Mouse (Mus musculus) adrenal gland, postnatal 4 days (tissue): ENCODE data around the gene Cldn22. TPM values are rescaled to one million over a fixed set of nuclear protein-coding genes. Genes with fewer than 3 reads are reported as not detected.

ENCODE experiments used
- DNase-seq, 2 experiments: peaks; one replicate each; pipeline ENCODE4 v3.0.0; 2021 to 2022; ENCODE audit warnings: low spot score in 2 of 2, mixed read lengths in 2 of 2
- total RNA-seq, 2 experiments: library from RNA; stranded (reverse); gene quantifications; 2 replicates each; pipeline ENCODE4 v1.2.3; 2021

Gene Cldn22
- total RNA-seq, 2 experiments from 2014 or later, result not detected

DNA sequence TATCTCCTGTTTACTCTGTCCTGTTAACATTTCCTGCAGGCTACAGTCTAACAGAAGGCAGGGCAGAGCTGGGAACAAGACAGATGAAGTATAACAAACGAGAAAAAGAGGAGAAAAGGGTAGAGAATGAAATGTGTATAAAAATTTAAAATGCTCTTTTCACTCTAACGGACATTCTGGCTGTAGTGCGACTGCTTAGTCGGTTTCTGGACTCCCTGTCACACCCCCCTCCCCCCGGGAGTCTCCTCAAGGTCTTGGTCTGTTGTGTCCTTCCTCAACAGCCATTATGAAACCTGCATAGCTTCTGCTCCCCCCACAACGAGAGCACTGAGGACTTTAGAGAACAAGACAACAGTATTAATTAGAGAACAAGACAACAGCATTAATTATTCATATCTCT, 8.3 kb downstream of the Cldn22 start:
- DNase-seq, result peak in 1 of 2 experiments; percentile 35

DNA sequence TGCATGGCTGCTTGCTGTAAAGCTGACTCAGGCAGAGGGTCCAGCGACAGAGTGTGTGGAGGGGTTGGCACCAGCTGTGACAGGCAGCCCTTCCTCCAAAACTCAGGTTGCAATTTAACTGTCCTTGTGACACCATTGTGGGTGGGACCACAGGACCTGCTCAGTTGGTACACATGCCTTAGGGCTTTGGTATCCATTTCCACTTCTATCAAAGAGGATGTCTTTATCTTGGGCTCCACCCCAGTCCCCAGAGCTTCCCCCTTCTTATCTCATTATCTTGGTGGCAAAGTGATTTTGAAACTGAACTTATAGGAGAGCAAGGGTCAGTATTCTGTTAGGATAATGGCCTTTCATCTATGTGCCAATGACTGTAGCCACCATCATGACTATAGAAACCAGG, 9.7 kb downstream of the Cldn22 start:
- DNase-seq, result no peak

DNA sequence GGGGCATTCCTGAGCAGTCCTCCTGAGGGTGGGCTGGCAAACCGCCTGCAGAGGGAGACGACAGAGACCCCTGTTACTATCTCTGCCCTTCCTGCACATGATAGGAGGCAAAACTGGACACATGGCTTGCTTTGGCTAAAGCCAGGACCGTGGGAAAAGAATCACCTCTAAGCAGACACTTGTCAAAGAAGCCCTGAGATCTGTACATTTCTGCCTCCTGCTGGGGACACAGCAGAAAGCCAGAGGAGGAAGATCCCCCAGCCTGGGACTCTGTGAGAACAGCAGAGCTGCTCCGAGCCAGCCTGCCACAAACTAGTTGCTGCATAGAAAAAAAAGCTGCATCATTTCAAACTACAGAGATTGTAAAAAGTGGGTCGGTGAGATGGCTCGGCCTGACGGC, 18.8 kb downstream of the Cldn22 start:
- no peak for DNase-seq

DNA sequence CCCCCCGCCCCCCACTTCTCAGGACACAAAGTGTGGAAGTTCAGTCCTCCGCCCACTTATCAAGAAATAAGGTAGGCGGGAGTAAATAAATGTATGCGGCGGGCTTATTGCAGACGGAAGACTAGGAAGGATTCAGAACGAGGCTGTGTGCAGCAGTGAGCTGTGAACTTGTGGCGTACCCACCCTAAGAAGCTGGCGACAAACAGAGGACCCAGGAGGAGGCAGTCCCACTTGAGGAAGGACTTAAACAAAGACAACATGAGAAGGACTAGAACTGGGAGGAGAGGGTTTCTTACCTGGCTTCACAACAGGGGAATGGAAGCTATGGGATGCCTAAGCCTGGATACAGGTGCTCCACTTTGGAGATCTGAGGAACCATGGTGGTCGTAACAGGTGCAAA, 19.4 kb downstream of the Cldn22 start:
- no peak for DNase-seq

DNA sequence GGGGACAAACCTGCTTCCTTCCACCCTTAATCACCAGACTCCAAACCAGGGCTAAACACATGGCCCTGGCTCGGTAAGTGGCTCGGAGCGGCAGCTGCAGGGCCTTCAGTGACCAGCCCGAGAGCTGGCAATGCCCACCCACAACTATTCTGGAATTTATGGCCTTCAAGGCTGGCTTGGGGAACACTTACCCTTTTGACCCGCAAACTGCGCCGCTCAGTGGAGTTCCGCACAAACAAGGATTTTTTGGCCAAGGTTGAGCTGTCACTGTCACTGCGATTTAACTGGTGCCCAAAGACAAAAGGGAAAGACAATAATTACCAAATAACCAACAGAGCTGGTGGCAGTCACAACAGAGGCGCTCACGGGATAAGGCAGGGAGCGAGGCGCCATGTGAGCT, 21.7 kb downstream of the Cldn22 start:
- DNase-seq, result no peak

DNA sequence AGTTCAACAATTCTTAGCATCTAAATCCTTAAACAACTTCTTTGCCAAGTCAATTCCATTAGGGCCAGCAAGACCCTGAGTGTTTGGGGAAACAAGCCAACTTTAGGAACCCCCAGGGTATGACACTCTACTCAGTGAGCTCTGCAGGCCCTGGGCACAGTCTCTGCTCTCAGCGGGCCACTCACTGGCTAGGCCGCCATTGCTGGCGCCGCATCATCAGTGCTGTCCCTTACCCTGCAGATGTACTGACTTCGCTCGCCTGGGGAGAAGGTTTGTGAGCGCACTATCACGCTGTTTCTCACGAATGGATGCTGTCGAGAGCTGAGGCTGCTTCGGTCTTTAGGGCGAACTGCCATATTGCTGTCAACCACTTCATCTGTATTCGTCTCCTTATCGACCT, 22.9 kb downstream of the Cldn22 start:
- DNase-seq, result no peak

DNA sequence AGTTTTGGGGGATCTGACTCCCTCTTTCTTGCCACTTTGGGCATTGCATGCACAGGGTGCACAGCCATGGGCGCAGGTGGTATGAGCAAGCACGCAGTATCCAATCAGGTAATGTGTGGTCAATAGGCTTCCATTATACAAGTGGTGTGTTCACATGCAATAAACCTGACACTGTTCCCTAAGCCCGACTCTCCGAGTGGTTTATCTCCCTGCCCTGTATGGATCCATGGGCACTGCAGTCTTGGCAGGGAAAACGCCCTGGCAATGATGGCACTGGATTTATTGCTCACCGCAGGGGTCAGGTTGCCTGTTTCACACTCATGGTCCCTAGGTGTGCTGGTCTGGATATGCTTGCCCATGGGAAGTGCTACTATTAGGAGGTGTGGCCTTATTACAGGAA, 23.6 kb downstream of the Cldn22 start:
- DNase-seq, result no peak

DNA sequence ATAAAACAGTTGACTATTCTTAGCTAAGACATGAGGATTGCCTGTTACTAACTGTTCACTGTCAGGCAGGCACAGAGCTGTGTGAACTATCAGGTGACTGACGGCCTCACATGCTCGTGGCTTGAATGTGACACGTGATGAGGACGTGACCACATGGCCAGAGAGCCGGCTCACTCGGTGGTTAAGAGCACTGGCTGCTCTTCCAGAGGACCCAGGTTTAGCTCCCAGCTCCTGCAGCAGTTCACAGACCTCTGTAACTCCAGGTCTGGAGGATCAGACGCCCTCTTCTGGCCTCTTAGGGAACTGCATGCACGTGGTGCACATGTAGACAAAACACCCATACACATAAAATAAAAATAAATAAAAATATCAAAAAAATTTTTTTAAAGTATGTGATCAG, 25.6 kb downstream of the Cldn22 start:
- no peak for DNase-seq

DNA sequence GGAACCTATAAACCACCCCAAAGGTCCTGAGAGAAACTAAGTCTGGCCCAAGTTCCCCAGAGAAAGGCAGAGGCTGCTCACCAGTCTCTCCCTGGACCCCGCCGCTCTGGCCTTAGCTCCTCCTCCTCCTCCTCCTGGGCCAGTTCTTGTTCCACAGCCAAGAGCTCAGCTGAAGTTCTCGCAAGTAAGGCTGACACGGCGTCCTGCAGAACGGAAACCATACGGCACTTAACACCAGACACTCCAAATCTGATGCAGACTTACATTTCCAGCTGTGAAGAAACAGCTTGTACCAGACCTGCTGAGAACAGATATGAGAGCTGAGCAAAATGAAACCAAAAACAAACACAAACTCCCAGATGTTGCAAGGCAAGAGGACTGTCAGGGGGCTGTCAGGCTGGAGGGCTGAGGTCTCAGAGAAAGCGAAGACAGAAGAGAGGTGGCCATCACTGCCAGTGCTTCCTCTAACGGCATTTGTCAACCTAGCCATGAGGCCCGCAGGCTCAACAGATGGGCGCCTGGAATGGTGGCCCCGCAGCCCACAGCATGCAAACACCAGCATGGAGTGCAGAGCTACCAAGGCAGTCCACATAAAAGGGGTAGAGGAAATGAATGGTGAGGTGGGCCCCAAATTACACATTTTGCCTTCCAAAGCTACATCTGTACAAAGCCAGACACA, 27.7 kb downstream of the Cldn22 start:
- no peak for DNase-seq

DNA sequence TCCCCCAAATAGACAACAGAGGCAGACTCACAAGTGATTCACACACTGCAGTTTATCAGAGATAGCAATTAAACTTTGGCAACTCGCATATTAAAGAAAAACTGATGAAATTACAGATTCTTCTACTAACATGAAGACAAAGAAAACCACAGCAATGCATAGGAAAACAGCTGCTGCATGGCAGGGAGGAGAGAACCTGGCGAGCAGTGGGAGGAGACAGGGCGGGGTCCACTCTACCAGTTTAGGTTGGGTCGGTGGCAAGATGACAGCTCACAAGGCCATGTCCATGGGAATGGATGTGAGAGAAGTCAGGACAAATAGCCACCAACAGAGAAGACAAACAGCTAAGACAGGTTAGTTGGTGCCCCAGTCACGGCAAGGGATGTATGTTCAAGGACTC, 28.5 kb downstream of the Cldn22 start:
- no peak for DNase-seq

DNA sequence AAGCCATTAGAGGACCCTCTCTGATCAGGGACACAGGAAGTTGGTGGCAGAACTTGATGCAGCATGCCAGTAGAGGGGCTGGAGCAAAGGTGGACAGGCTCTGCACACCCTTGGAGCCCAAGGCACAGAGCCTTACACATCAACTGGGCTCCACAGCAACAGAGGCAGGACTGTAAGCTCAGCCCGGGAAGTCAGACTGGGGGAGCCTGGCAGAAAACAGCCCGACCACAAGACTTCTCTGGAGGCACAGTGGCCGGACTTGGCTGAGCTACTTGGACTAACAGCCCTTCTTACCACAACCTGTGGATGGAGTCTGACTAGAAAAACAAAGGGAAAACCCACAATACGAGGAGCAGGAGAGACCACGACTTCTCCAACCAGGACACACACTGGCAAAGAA, 29.1 kb downstream of the Cldn22 start:
- no peak for DNase-seq

DNA sequence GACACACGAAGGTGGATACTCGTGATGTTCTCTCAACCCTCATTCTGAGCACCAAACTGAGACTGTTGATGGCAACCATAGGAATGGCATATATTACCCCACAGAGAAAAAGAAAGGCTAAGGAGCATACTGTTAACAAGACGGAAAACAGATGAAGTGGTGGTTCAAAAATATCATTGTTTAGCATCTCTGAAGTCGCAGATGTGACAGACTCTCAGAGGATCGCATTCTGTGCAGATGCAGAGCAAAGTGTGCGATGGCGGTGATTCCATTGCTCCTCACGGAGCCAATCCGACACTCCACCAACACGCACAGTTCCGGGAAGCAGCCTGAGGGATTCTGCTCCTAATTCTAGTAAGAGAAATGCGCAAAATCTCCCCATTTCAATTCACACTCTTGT, 35.0 kb downstream of the Cldn22 start:
- no peak for DNase-seq

DNA sequence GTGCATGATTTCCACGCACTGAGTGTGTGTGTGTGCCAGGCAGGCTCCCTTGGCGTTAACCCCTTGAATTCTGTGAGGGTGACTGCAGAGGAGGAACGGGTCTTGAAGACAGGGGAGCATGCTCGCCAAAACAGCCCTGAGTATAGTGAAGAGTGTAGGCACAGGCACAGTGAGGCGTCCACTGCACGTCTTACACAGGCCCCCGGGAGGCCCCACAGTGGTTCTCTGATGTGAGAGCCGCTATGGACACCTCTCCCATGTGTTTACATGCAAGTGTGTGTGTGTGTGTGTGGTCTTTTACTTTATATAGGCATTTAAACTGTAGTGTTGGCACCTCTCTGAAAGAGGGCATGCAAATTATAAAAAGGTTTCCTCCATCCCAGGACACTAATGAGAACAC, 42.3 kb downstream of the Cldn22 start:
- DNase-seq, result no peak

DNA sequence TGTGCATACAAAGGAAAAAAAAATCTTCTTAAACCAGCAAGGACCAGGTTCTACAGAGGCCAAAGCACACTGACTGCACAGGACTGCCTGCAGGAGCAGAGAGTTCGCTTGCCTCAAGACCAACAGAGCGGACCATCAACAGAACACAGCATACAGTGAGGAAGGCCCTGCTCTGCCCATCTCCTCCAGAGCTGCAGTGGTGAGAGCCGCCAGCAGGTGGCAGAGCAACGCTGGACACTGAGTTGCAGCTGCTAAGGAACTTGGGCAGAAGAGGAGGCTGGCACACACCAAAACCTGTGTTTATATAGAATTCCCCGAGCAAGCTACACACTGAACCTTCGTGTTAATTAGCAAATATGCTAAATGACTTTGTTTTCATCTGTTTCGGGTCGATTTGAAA, 42.8 kb downstream of the Cldn22 start:
- peak; percentile 64 to 66 for DNase-seq

DNA sequence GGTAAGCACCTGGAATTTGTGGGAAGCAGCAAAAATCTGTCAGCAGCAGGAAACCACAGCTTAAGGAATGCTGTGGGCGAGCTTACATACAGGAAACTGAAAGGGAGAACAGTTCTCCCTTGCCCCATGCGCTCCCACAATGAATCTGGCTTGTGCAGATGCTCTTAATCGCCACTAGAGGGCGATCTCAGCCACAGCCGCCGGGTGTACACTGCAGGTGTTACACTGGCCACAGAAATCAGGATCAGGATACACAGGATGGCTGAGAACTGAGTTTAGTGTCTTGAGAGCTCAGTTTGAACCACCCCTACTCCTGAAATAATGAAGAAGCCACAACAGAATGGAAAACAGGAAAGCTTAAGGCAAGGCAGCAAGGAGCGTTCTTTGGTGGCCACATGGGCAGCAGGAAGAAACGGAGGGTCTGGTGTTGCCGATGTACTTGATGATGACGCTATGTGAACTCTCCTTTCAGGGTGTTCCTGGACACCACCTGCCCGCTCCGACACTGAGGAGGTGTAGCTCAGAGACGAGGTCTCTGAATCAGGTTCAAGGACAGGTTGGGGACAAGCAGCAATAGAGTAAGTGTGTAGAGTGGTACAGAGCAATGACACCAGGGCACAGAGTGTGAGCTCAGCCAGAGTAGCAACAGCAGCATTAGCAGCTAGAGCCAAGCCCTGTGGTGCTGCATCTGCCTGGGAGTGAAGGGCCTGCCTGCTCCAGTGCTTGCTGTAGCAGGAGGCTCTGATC, 48.3 kb downstream of the Cldn22 start:
- DNase-seq, result no peak

DNA sequence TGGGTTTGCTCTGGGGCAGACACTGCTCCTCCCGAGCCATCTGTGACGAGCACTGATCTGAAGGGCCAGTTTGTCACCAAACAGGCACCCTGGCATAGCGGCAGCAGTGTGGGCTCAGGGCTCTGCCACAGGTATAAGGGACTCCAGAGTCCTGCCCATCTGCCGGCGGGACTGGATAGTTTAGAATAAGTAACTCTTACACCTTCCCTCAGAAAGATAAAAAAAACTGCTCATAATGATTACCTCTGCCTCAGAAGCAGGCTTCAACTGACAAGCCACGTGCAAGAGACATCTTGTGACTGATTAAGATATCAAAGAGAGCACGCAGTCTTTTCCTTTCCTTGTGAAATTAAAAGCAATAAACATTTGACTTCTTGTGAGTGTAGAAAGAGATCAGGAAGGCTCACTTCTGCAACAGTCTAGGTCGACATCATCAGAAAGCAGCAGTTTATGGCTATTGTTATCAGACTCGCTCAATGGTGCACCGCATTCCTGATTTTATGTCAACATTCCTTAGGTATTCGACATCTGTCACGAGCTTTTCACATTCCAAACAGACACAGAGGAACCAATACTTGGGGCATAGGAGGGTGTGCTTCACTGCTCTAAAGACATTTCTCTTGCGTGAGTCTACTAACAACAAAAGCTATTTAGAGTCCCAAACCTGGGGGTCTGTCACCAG, 50.4 kb downstream of the Cldn22 start:
- DNase-seq, result no peak

Other genes with a start within 250 kb of the Cldn22 start
- gene Ing2, start 148.9 kb upstream of the Cldn22 start, total RNA-seq, result 10 to 100 TPM; 26.4 to 29.4 TPM
- 10 to 100 TPM; 17.3 TPM for gene Cdkn2aip, start 110.5 kb upstream of the Cldn22 start, total RNA-seq
- gene Cldn24, start 2.3 kb upstream of the Cldn22 start, total RNA-seq, result not detected
- gene Wwc2, start 166.4 kb downstream of the Cldn22 start, total RNA-seq, result 10 to 100 TPM; 30.8 to 35.5 TPM